Mouse (Mus musculus) naive thymus-derived CD4-positive, alpha-beta T cell, adult 5 months (primary cell): ENCODE measurements around the gene Optc. TPM values are rescaled to one million over a fixed set of nuclear protein-coding genes. Genes with fewer than 3 reads are reported as not detected.

Experiments
- polyA plus RNA-seq: library from polyadenylated mRNA; unstranded; fragments of 100-300 nt; shearing (Covaris generic); gene quantifications from one replicate; pipeline ENCODE4 v1.2.1, GENCODE M21; 2017

Optc gene
- polyA plus RNA-seq, result not detected

DNA sequence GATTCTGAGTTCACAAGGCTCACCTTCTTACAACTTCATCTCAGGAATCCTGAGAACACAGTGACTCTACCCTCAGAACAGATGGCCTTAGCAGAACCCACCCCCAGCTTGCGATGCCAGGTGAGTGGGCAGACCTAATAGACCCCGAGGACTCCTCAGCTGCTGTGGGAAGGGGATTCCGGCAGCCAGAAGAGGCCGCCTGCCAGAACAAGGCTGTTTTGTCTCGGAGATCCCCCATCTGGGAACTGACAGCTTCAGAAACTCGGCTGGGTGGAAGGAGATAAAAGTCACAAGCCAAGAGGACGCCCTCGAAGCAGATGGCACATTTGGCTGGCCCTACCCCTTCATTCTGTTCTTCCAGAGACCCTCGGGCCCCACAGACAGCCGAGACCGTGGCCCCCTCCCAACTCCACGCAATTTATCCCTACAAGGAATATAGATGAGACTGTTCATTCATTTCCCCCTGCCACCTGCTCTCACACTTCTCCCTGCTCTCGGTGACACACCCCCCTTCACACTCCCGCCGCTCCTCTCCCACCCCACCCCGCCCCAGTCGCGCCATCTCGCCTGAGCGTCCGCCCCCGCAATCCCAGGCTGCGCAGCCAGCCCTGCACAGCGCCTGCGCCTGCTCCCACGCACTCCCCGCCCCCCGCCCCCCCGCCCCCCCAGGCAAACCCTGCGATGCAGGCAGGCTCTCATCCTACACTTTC lies at the start of gene Optc:
Optc (minus strand) TSS at position 51 of the 710 bp plus-strand sequence.

DNA sequence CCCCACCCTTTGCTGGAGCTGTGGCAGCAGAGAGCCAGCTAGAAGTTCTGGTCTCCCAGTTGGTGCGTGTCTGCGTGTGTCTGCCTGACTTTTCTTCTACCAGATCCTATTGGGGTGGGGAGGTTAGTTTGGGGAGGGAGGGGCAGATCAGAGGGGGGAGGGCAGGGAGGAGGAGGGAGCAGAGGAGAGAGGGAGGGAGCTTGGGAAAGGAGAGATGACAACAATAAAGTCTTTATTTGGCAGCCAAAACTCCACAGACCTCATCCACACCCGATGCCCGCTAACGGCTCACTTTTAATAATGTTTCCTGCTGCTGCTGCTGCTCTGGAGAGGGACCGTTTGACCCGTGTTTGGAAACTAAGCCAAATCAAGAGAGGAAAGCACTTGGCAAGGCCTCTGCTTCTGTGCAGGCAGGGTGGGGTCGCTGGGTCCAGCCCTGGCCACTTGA lies 13.5 kb upstream of the Optc start, which contains the start of gene Prelp:
Prelp (minus strand) TSS at position 111 of the 448 bp plus-strand sequence.

Other genes starting within 250 kb of the Optc start
- not detected for gene Zbed6, start 247.1 kb downstream of the Optc start, polyA plus RNA-seq
- gene Gm38394, start 246.7 kb downstream of the Optc start, polyA plus RNA-seq, result 3.6 TPM
- gene Lax1, start 217.9 kb downstream of the Optc start, polyA plus RNA-seq, result 53.0 TPM
- 3.2 TPM for gene Atp2b4, start 107.0 kb downstream of the Optc start, polyA plus RNA-seq
- gene Prelp, start 13.4 kb upstream of the Optc start, polyA plus RNA-seq, result not detected
- not detected for gene Fmod, start 129.3 kb upstream of the Optc start, polyA plus RNA-seq
- 250 TPM for gene Btg2, start 171.1 kb upstream of the Optc start, polyA plus RNA-seq
- gene Chit1, start 203.2 kb upstream of the Optc start, polyA plus RNA-seq, result not detected